Mouse (Mus musculus) lung, postnatal 0 days (tissue): ENCODE data around the gene Snx10. TPM values are rescaled to one million over a fixed set of nuclear protein-coding genes. Genes with fewer than 3 reads are reported as not detected.

Experiments
- ATAC-seq: fragments of 200-750 bp; cut with Nextera tagmentation; 2 replicates; pipeline ENCODE4 v1.8.0; 2017; ENCODE audit warnings: moderate library complexity
- DNase-seq: peaks from one replicate; pipeline ENCODE4 v3.0.0-alpha.2; 2016; ENCODE audit warnings: low spot score
- H3K27ac ChIP-seq: fragments of 300-500 bp; sonication (generic); 2 replicates; pipeline ENCODE4 v1.5.1; 2014; ENCODE audit warnings: antibody characterized with exemption, mild to moderate bottlenecking, low read length, mixed read lengths
- H3K27me3 ChIP-seq: fragments of 300-500 bp; sonication (generic); replicated peaks from 2 replicates; pipeline ENCODE4 v1.6.1; 2014; ENCODE audit warnings: low read length, mixed read lengths; ENCODE audit not compliant: insufficient read depth
- H3K36me3 ChIP-seq: fragments of 300-500 bp; sonication (generic); 2 replicates; pipeline ENCODE4 v1.6.1; 2014; ENCODE audit warnings: low read length, mixed read lengths; ENCODE audit not compliant: insufficient read depth
- H3K4me1 ChIP-seq: fragments of 300-500 bp; sonication (generic); 2 replicates; pipeline ENCODE4 v1.6.1; 2014; ENCODE audit warnings: antibody characterized with exemption, low read depth, low read length, mixed read lengths; ENCODE audit not compliant: insufficient read depth
- H3K4me2 ChIP-seq: fragments of 300-500 bp; sonication (generic); replicated peaks from 2 replicates; pipeline ENCODE4 v1.6.1; 2014; ENCODE audit warnings: low read depth, mild to moderate bottlenecking, low read length, moderate library complexity, mixed read lengths
- H3K4me3 ChIP-seq: fragments of 300-500 bp; sonication (generic); 2 replicates; pipeline ENCODE4 v1.5.1; 2014; ENCODE audit warnings: low read depth, low read length
- H3K9ac ChIP-seq: fragments of 300-500 bp; sonication (generic); replicated peaks from 2 replicates; pipeline ENCODE4 v1.6.1; 2014; ENCODE audit warnings: low read depth, mild to moderate bottlenecking
- H3K9me3 ChIP-seq: fragments of 300-500 bp; sonication (generic); 2 replicates; pipeline ENCODE4 v1.6.1; 2016; ENCODE audit warnings: low read length, mixed read lengths
- CTCF ChIP-seq: IDR thresholded peaks from 2 replicates; pipeline ENCODE4 v1.5.1; 2016; ENCODE audit warnings: antibody characterized with exemption, mild to moderate bottlenecking
- EP300 ChIP-seq: IDR thresholded peaks from 2 replicates; pipeline ENCODE4 v1.6.1; 2016; ENCODE audit warnings: antibody characterized with exemption, mild to moderate bottlenecking, control low read depth
- WGBS: fragments of 180-500 bp; shearing (Covaris S2); extraction: QIAGEN DNeasy Blood & Tissue Kit; methylation state at CpG from one replicate; pipeline ENCODE4 v1.1.7; 2014; 5-methylcytosine and 5-hydroxymethylcytosine counted together
- polyA plus RNA-seq: library from polyadenylated mRNA; unstranded; fragments of >200 nt; fragmentation: Nextera tagmentation; extraction: Ambion mirVana; gene quantifications from 2 replicates; pipeline ENCODE4 v1.2.1, GENCODE M21; 2015

Snx10 gene
- polyA plus RNA-seq, 1 experiment from 2014 or later = 11.8 TPM

GRCm38 (mm10) chr6:51548757-51549156 is 25.1 kb downstream of the Snx10 start:
- Histone ChIP-seq H3K36me3 (no peaks in the 10 kb centered on the region), H3K4me2 (no peak overlapping the region), H3K4me3 (no peak overlapping the region), H3K4me1 (no peaks in the 10 kb centered on the region), H3K9ac (no peak overlapping the region), H3K27me3 (no peaks in the 10 kb centered on the region), H3K27ac (no peak overlapping the region), H3K9me3 (no peaks in the 10 kb centered on the region)
- 57% methylated on average over 5 of the region's 5 CpGs for WGBS
- DNase-seq = no peak
- TF ChIP-seq CTCF (no peak), EP300 (no peak)
- ATAC-seq = no peak

- no peak for TF ChIP-seq CTCF
- no peak for TF ChIP-seq EP300
- H3K36me3 ChIP-seq = no peaks in the 10 kb centered on the region
- H3K27me3 ChIP-seq = no peaks in the 10 kb centered on the region
- no peaks in the 10 kb centered on the region for H3K4me1 ChIP-seq
- H3K4me3 ChIP-seq = no peak overlapping the region
- no peaks in the 10 kb centered on the region for H3K9me3 ChIP-seq
- no peak overlapping the region for H3K9ac ChIP-seq
- no peak overlapping the region for H3K4me2 ChIP-seq
- no peak for ATAC-seq
- 80% methylated on average over 10 of the region's 10 CpGs for WGBS
- no peak overlapping the region for H3K27ac ChIP-seq
- no peak for DNase-seq
Measured at GRCm38 (mm10) chr6:51551267-51551802, 27.6 kb downstream of the Snx10 start.

- H3K27ac ChIP-seq = no peak overlapping the region
- H3K27me3 ChIP-seq = no peaks in the 10 kb centered on the region
- no peak overlapping the region for H3K4me3 ChIP-seq
- WGBS = 88% methylated on average over 7 of the region's 7 CpGs
- no peak overlapping the region for H3K4me2 ChIP-seq
- H3K9me3 ChIP-seq = no peaks in the 10 kb centered on the region
- ATAC-seq (no peak), DNase-seq (no peak)
- TF ChIP-seq CTCF (no peak), EP300 (no peak)
- H3K4me1 ChIP-seq = no peaks in the 10 kb centered on the region
- H3K9ac ChIP-seq = no peak overlapping the region
- no peaks in the 10 kb centered on the region for H3K36me3 ChIP-seq
Measured at GRCm38 (mm10) chr6:51556562-51556961, 32.9 kb downstream of the Snx10 start.

GRCm38 (mm10) chr6:51558311-51558710 is 34.6 kb downstream of the Snx10 start:
- Histone ChIP-seq H3K36me3 (no peaks in the 10 kb centered on the region), H3K27me3 (no peaks in the 10 kb centered on the region), H3K9me3 (no peaks in the 10 kb centered on the region), H3K9ac (no peak overlapping the region), H3K4me1 (no peaks in the 10 kb centered on the region), H3K27ac (no peak overlapping the region), H3K4me3 (no peak overlapping the region), H3K4me2 (no peak overlapping the region)
- DNase-seq (no peak), ATAC-seq (no peak)
- 88% methylated on average over 7 of the region's 7 CpGs for WGBS
- TF ChIP-seq EP300 (no peak), CTCF (no peak)

GRCm38 (mm10) chr6:51566771-51567680 is 43.3 kb downstream of the Snx10 start:
- no peaks in the 10 kb centered on the region for H3K4me1 ChIP-seq
- ATAC-seq = no peak
- H3K4me2 ChIP-seq = no peak overlapping the region; the same call in 1 of the 2 replicates
- DNase-seq = no peak
- no peaks in the 10 kb centered on the region for H3K36me3 ChIP-seq
- H3K27me3 ChIP-seq = no peaks in the 10 kb centered on the region
- no peak overlapping the region for H3K9ac ChIP-seq
- H3K27ac ChIP-seq = no peak overlapping the region
- no peak for TF ChIP-seq EP300
- no peak for TF ChIP-seq CTCF
- 50% methylated on average over 14 of the region's 14 CpGs for WGBS
- no peak overlapping the region for H3K4me3 ChIP-seq
- H3K9me3 ChIP-seq = no peaks in the 10 kb centered on the region

- 84% methylated on average over 8 of the region's 8 CpGs for WGBS
- ATAC-seq = no peak
Measured at GRCm38 (mm10) chr6:51569086-51569485, 45.4 kb downstream of the Snx10 start.

More at GRCm38 (mm10) chr6:51569086-51569485, 45.4 kb downstream of the Snx10 start:
- H3K36me3 ChIP-seq = no peaks in the 10 kb centered on the region
- H3K4me1 ChIP-seq = no peaks in the 10 kb centered on the region
- DNase-seq = no peak
- H3K4me3 ChIP-seq = no peak overlapping the region
- H3K27ac ChIP-seq = no peak overlapping the region
- H3K27me3 ChIP-seq = no peaks in the 10 kb centered on the region
- no peak for TF ChIP-seq CTCF
- no peak for TF ChIP-seq EP300
- H3K9ac ChIP-seq = no peak overlapping the region
- H3K9me3 ChIP-seq = no peaks in the 10 kb centered on the region
- H3K4me2 ChIP-seq = no peak overlapping the region
